Mouse (Mus musculus): ENCODE measurements at regions not wholly inside any gene's neighbourhood (a gene's known extent, or its start where the extent isn't known, plus 50 kb on each side); places are given as distances from the start of the nearest gene placed in this dataset.

DNA sequence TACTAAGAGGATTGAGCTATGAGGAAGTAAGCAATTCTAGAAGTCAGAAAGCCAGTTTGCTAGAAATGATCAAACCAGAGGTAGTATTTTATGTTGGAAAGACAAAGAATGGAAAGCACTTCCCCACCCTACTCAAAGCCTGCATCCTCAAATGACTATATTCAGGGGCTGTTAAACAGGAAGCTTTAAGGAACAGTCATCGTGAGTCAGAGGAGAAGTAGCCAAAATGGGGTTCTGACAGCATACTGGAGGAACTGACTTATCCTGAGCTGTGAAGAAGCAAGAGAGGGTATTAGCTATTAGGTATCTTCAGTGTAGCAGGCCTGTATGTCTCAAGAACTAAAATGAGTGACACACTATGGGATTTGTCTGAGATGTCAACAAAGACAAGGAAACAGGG lies 106.3 kb upstream of the Fmo9 start:
- no peak overlapping the region for H3K9ac ChIP-seq (ENCODE audit: low read length)
- no peak overlapping the region for H3K27ac ChIP-seq (replicated peaks; ENCODE audit: low read depth, low read length)
- no peak overlapping the region for H3K4me2 ChIP-seq (ENCODE audit: low read depth, severe bottlenecking)
- no peak for DNase-seq (ENCODE audit: low spot score)
- no peaks in the 10 kb centered on the region for H3K4me1 ChIP-seq (ENCODE audit: control insufficient read depth, insufficient read depth, low read length)
- H3K9me3 ChIP-seq (ENCODE audit: control insufficient read depth, low read length): no peaks in the 10 kb centered on the region
- H3K4me3 ChIP-seq (ENCODE audit: low read depth, low read length): no peak overlapping the region
- H3K27me3 ChIP-seq (ENCODE audit: control insufficient read depth, insufficient read depth, low read length): no peaks in the 10 kb centered on the region
- WGBS: 81% methylated on average over 1 of the region's 1 CpGs
- no peak for ATAC-seq (ENCODE audit: insufficient number of reproducible peaks, low FRiP score, low TSS enrichment, low read depth)
- H3K36me3 ChIP-seq (ENCODE audit: control insufficient read depth, insufficient read depth, low read length): no peaks in the 10 kb centered on the region

- no peaks in the 10 kb centered on the region for H3K27me3 ChIP-seq (ENCODE audit: control insufficient read depth, insufficient read depth, low read length)
- no peaks in the 10 kb centered on the region for H3K4me1 ChIP-seq (ENCODE audit: control insufficient read depth, insufficient read depth, low read length)
- H3K4me2 ChIP-seq (ENCODE audit: low read depth, severe bottlenecking): no peak overlapping the region
- 65% methylated on average over 1 of the region's 1 CpGs for WGBS
- H3K9ac ChIP-seq (ENCODE audit: low read length): no peak overlapping the region
- DNase-seq (ENCODE audit: low spot score) (no peak), ATAC-seq (ENCODE audit: insufficient number of reproducible peaks, low FRiP score, low TSS enrichment, low read depth) (no peak)
- H3K9me3 ChIP-seq (ENCODE audit: control insufficient read depth, low read length): no peaks in the 10 kb centered on the region
- no peak overlapping the region for H3K27ac ChIP-seq (replicated peaks; ENCODE audit: low read depth, low read length)
- H3K36me3 ChIP-seq (ENCODE audit: control insufficient read depth, insufficient read depth, low read length): no peaks in the 10 kb centered on the region
- H3K4me3 ChIP-seq (ENCODE audit: low read depth, low read length): no peak overlapping the region
These were observed 107.3 kb upstream of the Fmo9 start for GRCm38 (mm10) chr1:166788824-166789399.

GRCm38 (mm10) chr1:166793052-166793716 lies 111.5 kb upstream of the Fmo9 start:
- Histone ChIP-seq H3K36me3 (ENCODE audit: control insufficient read depth, insufficient read depth, low read length) (no peaks in the 10 kb centered on the region), H3K9me3 (ENCODE audit: control insufficient read depth, low read length) (no peaks in the 10 kb centered on the region), H3K9ac (ENCODE audit: low read length) (no peak overlapping the region), H3K4me2 (ENCODE audit: low read depth, severe bottlenecking) (no peak overlapping the region), H3K27me3 (ENCODE audit: control insufficient read depth, insufficient read depth, low read length) (no peaks in the 10 kb centered on the region), H3K27ac (replicated peaks; ENCODE audit: low read depth, low read length) (no peak overlapping the region), H3K4me1 (ENCODE audit: control insufficient read depth, insufficient read depth, low read length) (no peaks in the 10 kb centered on the region), H3K4me3 (ENCODE audit: low read depth, low read length) (no peak overlapping the region)
- ATAC-seq (ENCODE audit: insufficient number of reproducible peaks, low FRiP score, low TSS enrichment, low read depth) (no peak), DNase-seq (ENCODE audit: low spot score) (no peak)
- 74% methylated on average over 6 of the region's 6 CpGs for WGBS

DNA sequence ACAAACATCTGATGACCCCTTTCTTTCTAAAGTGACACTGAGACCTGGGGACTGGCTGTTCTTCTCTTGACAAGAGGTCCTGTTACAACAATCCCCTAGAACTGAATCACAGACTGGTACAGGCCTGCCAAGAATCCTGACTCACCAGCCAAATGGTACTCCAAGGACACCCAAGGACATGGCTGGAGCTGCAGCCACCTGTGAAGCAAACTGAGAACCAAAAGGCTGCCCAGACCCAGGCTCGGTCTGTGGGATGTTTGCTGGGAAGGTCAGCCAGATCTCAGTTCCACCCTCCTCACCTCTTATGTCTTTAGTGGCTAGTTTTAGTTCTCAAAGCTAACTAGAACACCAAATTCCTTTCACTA lies 112.1 kb upstream of the Fmo9 start:
- no peak overlapping the region for H3K9ac ChIP-seq (ENCODE audit: low read length)
- 48% methylated on average over 1 of the region's 1 CpGs for WGBS

DNA sequence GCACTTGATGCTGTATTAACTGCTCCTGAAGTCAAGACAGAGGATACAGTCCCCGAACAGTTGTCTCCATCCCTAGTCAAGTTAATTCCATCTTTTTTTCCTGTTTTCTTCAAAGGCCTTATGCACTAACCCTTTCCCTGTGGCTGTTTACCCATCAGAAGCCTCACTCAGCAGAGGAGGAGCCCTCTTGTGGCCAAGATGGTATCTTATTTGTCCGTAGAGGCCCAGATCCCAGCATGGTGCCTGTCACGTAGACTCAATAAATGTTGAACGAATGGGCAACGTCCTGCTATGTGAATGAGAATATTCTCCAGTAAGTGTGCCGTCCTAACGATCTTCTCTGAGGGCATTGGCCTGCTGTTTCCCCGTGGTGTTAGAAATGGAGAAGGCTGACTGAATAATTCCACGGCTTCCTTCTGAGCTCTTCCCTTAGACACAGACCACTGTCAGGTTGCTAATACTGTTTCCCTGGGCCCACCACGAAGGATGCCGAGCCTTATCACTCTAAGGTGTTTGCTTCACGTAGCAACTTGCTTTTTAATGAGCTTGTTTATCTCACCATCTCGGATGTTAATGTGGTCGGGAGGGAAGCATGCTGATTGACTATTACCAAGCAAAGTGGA lies 113.1 kb upstream of the Fmo9 start:
- no peak overlapping the region for H3K27ac ChIP-seq (replicated peaks; ENCODE audit: low read depth, low read length)
- H3K9ac ChIP-seq (ENCODE audit: low read length): no peak overlapping the region
- no peaks in the 10 kb centered on the region for H3K4me1 ChIP-seq (ENCODE audit: control insufficient read depth, insufficient read depth, low read length)
- DNase-seq (ENCODE audit: low spot score) (no peak), ATAC-seq (ENCODE audit: insufficient number of reproducible peaks, low FRiP score, low TSS enrichment, low read depth) (no peak)
- no peak overlapping the region for H3K4me3 ChIP-seq (ENCODE audit: low read depth, low read length)
- no peak overlapping the region for H3K4me2 ChIP-seq (ENCODE audit: low read depth, severe bottlenecking)
- no peaks in the 10 kb centered on the region for H3K36me3 ChIP-seq (ENCODE audit: control insufficient read depth, insufficient read depth, low read length)
- no peaks in the 10 kb centered on the region for H3K27me3 ChIP-seq (ENCODE audit: control insufficient read depth, insufficient read depth, low read length)
- no peaks in the 10 kb centered on the region for H3K9me3 ChIP-seq (ENCODE audit: control insufficient read depth, low read length)
- WGBS: 49% methylated on average over 14 of the region's 14 CpGs

More for the DNA sequence above, 112.1 kb upstream of the Fmo9 start:
- ATAC-seq (ENCODE audit: insufficient number of reproducible peaks, low FRiP score, low TSS enrichment, low read depth): no peak
- Histone ChIP-seq H3K27ac (replicated peaks; ENCODE audit: low read depth, low read length) (no peak overlapping the region), H3K36me3 (ENCODE audit: control insufficient read depth, insufficient read depth, low read length) (no peaks in the 10 kb centered on the region), H3K4me2 (ENCODE audit: low read depth, severe bottlenecking) (no peak overlapping the region), H3K4me3 (ENCODE audit: low read depth, low read length) (no peak overlapping the region), H3K4me1 (ENCODE audit: control insufficient read depth, insufficient read depth, low read length) (no peaks in the 10 kb centered on the region), H3K27me3 (ENCODE audit: control insufficient read depth, insufficient read depth, low read length) (no peaks in the 10 kb centered on the region), H3K9me3 (ENCODE audit: control insufficient read depth, low read length) (no peaks in the 10 kb centered on the region)
- DNase-seq (ENCODE audit: low spot score): no peak

DNA sequence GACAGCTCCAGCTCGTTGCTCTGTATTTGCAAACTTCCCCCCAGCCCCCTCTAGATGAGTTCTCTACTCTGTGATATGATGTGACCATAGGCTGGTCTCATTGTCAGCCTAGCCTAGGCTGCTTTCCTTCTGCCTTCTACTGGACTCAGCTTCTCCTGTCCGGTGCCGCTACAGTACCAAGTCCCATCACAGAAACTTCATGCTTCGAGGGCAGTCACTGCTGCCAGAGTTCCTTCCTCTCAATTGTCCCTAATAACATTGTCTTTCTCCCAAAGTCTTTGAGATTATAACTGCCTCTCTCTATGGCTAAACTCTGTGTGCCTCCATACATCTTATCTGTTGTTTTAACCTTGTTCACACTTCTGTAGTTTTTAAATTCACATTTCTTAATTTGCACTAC lies 114.0 kb upstream of the Fmo9 start:
- H3K27me3 ChIP-seq (ENCODE audit: control insufficient read depth, insufficient read depth, low read length): no peaks in the 10 kb centered on the region
- ATAC-seq (ENCODE audit: insufficient number of reproducible peaks, low FRiP score, low TSS enrichment, low read depth): no peak
- DNase-seq (ENCODE audit: low spot score): no peak
- no peaks in the 10 kb centered on the region for H3K36me3 ChIP-seq (ENCODE audit: control insufficient read depth, insufficient read depth, low read length)
- no peaks in the 10 kb centered on the region for H3K9me3 ChIP-seq (ENCODE audit: control insufficient read depth, low read length)
- no peaks in the 10 kb centered on the region for H3K4me1 ChIP-seq (ENCODE audit: control insufficient read depth, insufficient read depth, low read length)
- WGBS: 83% methylated on average over 4 of the region's 4 CpGs
- H3K27ac ChIP-seq (replicated peaks; ENCODE audit: low read depth, low read length): no peak overlapping the region
- no peak overlapping the region for H3K4me2 ChIP-seq (ENCODE audit: low read depth, severe bottlenecking)
- H3K9ac ChIP-seq (ENCODE audit: low read length): no peak overlapping the region
- H3K4me3 ChIP-seq (ENCODE audit: low read depth, low read length): no peak overlapping the region

DNA sequence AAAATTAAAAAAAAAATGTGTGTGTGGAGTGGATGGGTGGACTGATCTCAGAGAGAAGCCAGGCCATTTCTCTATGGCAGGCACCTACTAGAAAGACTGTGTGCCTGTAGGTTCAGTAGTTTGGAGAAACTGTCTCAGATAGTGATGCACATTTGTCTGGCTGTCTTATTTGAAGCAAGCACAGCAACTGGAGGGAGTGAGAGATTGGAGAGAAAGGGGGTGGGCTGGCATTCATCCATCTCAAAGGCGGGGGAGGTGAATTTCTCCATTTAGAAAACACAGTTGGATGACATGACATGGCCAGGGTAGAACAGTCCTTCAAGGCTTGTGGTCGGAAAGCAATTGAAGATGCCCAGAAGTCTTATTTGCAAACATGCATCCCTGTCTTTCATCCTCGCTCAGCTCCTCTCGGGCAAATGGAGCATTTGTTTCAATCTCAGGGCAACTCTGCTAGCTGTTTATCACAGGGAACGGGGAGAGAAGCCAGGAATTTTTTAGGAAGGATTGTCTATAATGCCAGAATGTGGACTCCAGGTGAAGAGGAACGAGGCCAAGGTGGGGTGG lies 114.8 kb upstream of the Fmo9 start:
- Histone ChIP-seq H3K9me3 (ENCODE audit: control insufficient read depth, low read length) (no peaks in the 10 kb centered on the region), H3K4me1 (ENCODE audit: control insufficient read depth, insufficient read depth, low read length) (no peaks in the 10 kb centered on the region), H3K36me3 (ENCODE audit: control insufficient read depth, insufficient read depth, low read length) (no peaks in the 10 kb centered on the region), H3K4me3 (ENCODE audit: low read depth, low read length) (no peak overlapping the region), H3K9ac (ENCODE audit: low read length) (no peak overlapping the region), H3K27me3 (ENCODE audit: control insufficient read depth, insufficient read depth, low read length) (no peaks in the 10 kb centered on the region), H3K27ac (replicated peaks; ENCODE audit: low read depth, low read length) (no peak overlapping the region), H3K4me2 (ENCODE audit: low read depth, severe bottlenecking) (no peak overlapping the region)
- WGBS: 65% methylated on average over 6 of the region's 6 CpGs
- ATAC-seq (ENCODE audit: insufficient number of reproducible peaks, low FRiP score, low TSS enrichment, low read depth) (no peak), DNase-seq (ENCODE audit: low spot score) (no peak)

DNA sequence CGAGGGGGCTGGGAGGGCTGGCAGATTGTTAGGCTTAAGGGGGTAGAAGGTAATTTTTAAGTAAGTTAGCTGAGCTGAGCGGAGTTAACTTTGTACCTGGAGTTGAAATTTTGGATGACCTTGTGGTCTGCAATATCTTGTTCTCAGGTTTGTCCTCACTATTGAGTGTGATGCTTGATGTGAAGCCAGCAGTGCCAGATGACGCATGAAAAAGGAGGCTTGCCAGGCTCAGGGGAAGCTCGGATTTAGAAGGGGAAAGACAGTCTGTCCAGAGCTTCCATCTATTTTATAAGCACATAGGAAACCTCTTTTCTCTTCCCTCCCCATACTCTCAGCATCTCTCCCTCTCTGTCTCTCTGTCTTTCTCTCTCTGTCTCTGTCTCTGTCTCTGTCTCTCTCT lies 115.3 kb upstream of the Fmo9 start:
- H3K27ac ChIP-seq (replicated peaks; ENCODE audit: low read depth, low read length): no peak overlapping the region
- WGBS: 69% methylated on average over 4 of the region's 4 CpGs

More for the DNA sequence above, 115.3 kb upstream of the Fmo9 start:
- no peaks in the 10 kb centered on the region for H3K36me3 ChIP-seq (ENCODE audit: control insufficient read depth, insufficient read depth, low read length)
- no peak overlapping the region for H3K4me3 ChIP-seq (ENCODE audit: low read depth, low read length)
- no peak for DNase-seq (ENCODE audit: low spot score)
- H3K27me3 ChIP-seq (ENCODE audit: control insufficient read depth, insufficient read depth, low read length): no peaks in the 10 kb centered on the region
- H3K9ac ChIP-seq (ENCODE audit: low read length): no peak overlapping the region
- no peaks in the 10 kb centered on the region for H3K9me3 ChIP-seq (ENCODE audit: control insufficient read depth, low read length)
- ATAC-seq (ENCODE audit: insufficient number of reproducible peaks, low FRiP score, low TSS enrichment, low read depth): no peak
- no peaks in the 10 kb centered on the region for H3K4me1 ChIP-seq (ENCODE audit: control insufficient read depth, insufficient read depth, low read length)
- H3K4me2 ChIP-seq (ENCODE audit: low read depth, severe bottlenecking): no peak overlapping the region

All from limb, embryonic 11.5 days (tissue).